Mouse (Mus musculus) thymus, postnatal 0 days (tissue): Measurements from ENCODE around the gene Zfp579. TPM values are rescaled to one million over a fixed set of nuclear protein-coding genes. Genes with fewer than 3 reads are reported as not detected.
"Not testable (repeated sequence)": the region's sequence is repeated elsewhere in the genome, so short reads cannot be mapped to it uniquely, and the experiment has no call there.

Source experiments
- DNase-seq: peaks from one replicate; pipeline ENCODE4 v3.0.0-alpha.2; 2015; ENCODE audit warnings: low spot score
- polyA plus RNA-seq: library from polyadenylated mRNA; unstranded; fragments of >200 nt; fragmentation: Nextera tagmentation; extraction: Ambion mirVana; gene quantifications from 2 replicates; pipeline ENCODE4 v1.2.1, GENCODE M21; 2015

Gene Zfp579
- polyA plus RNA-seq, 1 experiment from 2014 or later, result 22.3 TPM

GRCm38 (mm10) chr7:5015118-5016001 is 19.4 kb upstream of the Zfp579 start, which contains the start of gene Gm44973:
TSS of gene Gm44973 (plus strand) at chr7:5015496.
- peak; percentile 97 for DNase-seq

GRCm38 (mm10) chr7:5014251-5015117 is 18.5 kb upstream of the Zfp579 start, which contains the start of the genes Zfp524 and Fiz1:
TSS of gene Zfp524 (plus strand) at chr7:5014415.
TSS of gene Fiz1 (minus strand) at chr7:5014697.
- peak; percentile 98 for DNase-seq

- DNase-seq, result no peak
Observed at GRCm38 (mm10) chr7:5012681-5013513, 16.9 kb upstream of the Zfp579 start.

- DNase-seq, result no peak
Observed at GRCm38 (mm10) chr7:5008229-5008628, 12.3 kb upstream of the Zfp579 start.

GRCm38 (mm10) chr7:5002876-5003275 is 6.9 kb upstream of the Zfp579 start:
- DNase-seq, result not testable (repeated sequence)

- DNase-seq, result peak; percentile 29
Observed at GRCm38 (mm10) chr7:4999876-5000275, 3.9 kb upstream of the Zfp579 start.

GRCm38 (mm10) chr7:4996934-4997333 is 976 bp upstream of the Zfp579 start:
- no peak for DNase-seq

- no peak for DNase-seq
Observed at GRCm38 (mm10) chr7:4995268-4996002, 523 bp downstream of the Zfp579 start.

- no peak for DNase-seq
Observed at GRCm38 (mm10) chr7:4993999-4994788, 1.8 kb downstream of the Zfp579 start.

GRCm38 (mm10) chr7:4993347-4993998 is 2.5 kb downstream of the Zfp579 start:
- DNase-seq, result no peak

- DNase-seq, result no peak
Observed at GRCm38 (mm10) chr7:4988250-4988649, 7.7 kb downstream of the Zfp579 start.

GRCm38 (mm10) chr7:4976832-4977231 is 19.1 kb downstream of the Zfp579 start:
- DNase-seq, result no peak

- DNase-seq, result no peak
Observed at GRCm38 (mm10) chr7:4975455-4975854, 20.5 kb downstream of the Zfp579 start.

GRCm38 (mm10) chr7:4972321-4973047 is 23.5 kb downstream of the Zfp579 start:
- DNase-seq, result no peak

GRCm38 (mm10) chr7:4971710-4972109 is 24.2 kb downstream of the Zfp579 start:
- DNase-seq, result no peak

- DNase-seq, result no peak
Observed at GRCm38 (mm10) chr7:4971068-4971467, 24.9 kb downstream of the Zfp579 start, which contains the start of gene Sbk3. TSS of gene Sbk3 (minus strand) at chr7:4971168.

- DNase-seq, result no peak
Observed at GRCm38 (mm10) chr7:4964988-4965387, 31.0 kb downstream of the Zfp579 start.

- peak; percentile 87 for DNase-seq
Observed at GRCm38 (mm10) chr7:4964272-4964671, 31.7 kb downstream of the Zfp579 start, which contains the start of gene Sbk2. TSS of gene Sbk2 (minus strand) at chr7:4964406.
